Mouse (Mus musculus) activated CD4-positive, CD25-positive, alpha-beta regulatory T cell, adult 4 months (primary cell): ENCODE data around the gene Csad. TPM values are rescaled to one million over a fixed set of nuclear protein-coding genes. Genes with fewer than 3 reads are reported as not detected.
"Not testable (repeated sequence)": the region's sequence is repeated elsewhere in the genome, so short reads cannot be mapped to it uniquely, and the experiment has no call there.

ENCODE experiments used
- ATAC-seq: one replicate; pipeline ENCODE4 v1.8.0; 2017
- polyA plus RNA-seq, 2 experiments: library from polyadenylated mRNA; unstranded; fragments of 100-300 nt; shearing (Covaris generic); gene quantifications; one replicate each; pipeline ENCODE4 v1.2.1; 2017

The Csad gene
- polyA plus RNA-seq, 2 experiments from 2014 or later: 6.6 to 9.3 TPM

- ATAC-seq: no peak
Observed at GRCm38 (mm10) chr15:102235371-102236027, 31.0 kb upstream of the Csad start.

DNA sequence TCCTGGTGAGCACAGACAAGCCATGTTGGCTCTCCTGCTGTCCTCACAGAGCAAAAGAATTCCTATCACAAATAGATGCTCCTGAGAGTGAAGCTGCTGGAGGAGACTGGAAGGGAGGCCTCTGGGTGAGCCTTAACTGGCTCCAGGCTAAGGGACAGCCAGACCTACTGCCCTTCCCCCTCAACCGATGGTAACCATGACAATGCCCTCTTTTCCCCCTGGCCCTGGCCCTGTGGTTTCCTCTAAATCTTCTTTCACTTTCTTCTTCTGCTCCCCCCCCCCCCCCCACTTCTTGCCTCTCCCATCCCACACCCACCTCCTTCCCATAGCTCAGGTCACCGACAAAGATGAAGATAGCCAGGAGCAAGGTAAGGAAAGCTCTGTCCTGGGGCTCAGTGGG lies 29.4 kb upstream of the Csad start:
- no peak for ATAC-seq

GRCm38 (mm10) chr15:102232764-102233163 lies 28.2 kb upstream of the Csad start:
- ATAC-seq: no peak

GRCm38 (mm10) chr15:102231748-102232147 lies 27.2 kb upstream of the Csad start, which contains the start of gene Itgb7:
TSS of gene Itgb7 (minus strand) at chr15:102231944.
- peak; percentile 70 for ATAC-seq

GRCm38 (mm10) chr15:102230408-102231321 lies 26.1 kb upstream of the Csad start:
- ATAC-seq: peak; percentile 72

DNA sequence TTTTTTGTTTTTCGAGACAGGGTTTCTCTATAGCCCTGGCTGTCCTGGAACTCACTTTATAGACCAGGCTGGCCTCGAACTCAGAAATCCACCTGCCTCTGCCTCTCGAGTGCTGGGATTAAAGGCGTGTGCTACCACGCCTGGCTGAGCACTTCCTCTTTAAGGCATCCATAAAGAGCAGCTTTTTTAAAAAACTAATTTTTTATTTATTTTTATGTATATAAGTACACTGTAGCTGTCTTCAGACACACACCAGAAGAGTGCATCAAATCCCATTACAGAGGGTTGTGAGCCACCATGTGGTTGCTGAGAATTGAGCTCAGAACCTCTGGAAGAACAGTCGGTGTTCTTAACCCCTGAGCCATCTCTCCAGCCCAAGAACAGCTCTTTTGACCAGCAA lies 21.1 kb upstream of the Csad start:
- not testable (repeated sequence) for ATAC-seq

- ATAC-seq: peak; percentile 96
Observed at GRCm38 (mm10) chr15:102224992-102225617, 20.6 kb upstream of the Csad start.

GRCm38 (mm10) chr15:102224186-102224991 lies 19.9 kb upstream of the Csad start:
- ATAC-seq: peak; percentile 33

DNA sequence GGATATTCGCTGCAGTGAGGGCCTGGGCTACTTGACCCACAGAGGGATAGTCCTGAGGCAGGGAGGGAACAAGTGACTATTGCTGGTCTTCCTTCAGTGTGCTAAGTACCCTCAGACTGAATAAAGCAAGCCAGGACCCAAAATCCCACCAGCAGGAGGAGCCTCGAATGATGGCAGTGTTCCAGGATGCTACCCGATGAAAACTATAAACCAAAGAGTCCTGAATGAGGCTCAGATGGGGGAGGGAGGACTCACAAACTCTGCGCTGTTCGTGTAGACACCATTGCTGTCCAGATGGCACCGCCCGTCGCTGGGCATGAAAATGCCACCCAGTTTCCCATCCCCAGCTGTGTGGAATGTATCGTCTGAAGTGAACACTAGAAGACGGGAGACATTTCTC lies 17.9 kb upstream of the Csad start:
- ATAC-seq: no peak

DNA sequence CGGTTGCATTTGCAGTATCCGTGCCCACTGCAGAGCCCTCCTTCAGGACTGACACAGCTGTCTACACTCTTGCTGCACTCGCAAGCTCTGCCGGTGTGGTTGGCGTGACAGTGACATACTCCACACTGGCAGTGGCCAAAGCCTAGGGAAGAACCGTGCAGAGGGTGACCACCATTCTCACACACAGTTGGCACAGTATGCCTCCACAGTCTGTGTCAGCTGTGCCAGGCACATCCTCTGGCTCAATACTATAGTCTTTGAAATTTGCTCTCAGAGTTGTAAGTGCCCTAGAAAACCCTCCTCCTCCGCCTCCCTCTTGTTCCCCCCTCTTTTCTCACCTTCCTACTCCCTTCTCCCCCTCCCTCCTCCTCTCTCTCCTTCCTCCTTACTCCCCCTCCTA lies 12.8 kb upstream of the Csad start:
- ATAC-seq: no peak

DNA sequence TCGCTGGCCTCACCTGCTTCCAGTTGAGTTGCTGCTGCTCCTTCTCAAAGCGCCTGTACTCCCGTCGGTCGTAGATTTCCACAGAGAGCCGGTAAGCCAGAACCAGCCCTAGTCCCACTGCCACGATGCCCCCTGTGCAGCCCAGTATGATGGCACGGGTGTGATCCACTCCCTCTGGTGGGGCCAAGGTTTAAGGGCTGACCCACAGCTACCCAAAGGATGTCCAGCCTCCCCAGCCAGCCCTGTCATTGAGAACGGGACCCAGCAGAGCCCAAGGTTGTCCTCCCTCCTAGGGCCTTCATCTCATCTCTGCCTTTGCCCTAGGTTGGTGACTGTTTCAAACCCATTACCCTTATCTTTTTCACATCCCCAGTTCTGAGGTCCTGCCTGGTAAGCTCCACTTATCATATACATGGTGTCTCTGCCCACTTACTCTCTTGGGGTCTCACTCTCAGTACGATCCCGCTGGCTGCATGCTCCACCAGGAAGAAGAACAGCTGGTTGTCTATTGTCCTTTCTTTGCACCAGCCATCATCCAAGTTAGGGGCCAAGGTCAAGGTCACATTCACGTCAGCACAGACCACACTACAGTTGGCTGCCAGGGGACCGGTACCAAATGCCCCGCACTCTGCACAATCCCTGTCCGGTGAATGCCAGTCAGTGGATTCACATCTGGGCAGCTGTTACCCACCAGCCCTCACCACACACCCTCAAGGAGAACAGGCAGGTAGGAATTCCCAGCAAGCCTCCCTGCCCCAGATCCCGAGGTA lies 12.1 kb upstream of the Csad start:
- no peak for ATAC-seq

- no peak for ATAC-seq
Observed at GRCm38 (mm10) chr15:102215624-102216023, 11.1 kb upstream of the Csad start.

DNA sequence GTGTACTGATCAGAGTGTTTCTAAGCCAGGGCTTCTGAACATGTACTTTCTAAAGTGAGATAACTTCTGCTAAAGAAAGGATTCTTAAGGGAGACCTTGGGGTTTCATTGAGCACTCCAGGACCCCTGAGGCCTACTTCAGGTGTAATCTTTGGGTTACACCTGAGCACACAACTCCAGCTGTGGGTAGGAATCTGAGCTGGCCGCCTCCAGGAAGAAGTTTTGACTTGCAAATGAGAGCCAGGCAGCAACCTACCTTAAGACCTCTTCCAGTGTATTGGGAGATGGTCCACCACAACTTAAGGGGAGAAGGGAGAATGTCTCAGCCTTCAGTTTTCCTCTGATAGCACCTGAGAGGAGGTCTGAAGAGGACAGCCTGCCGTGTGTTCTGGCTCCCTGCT lies 9.6 kb upstream of the Csad start:
- no peak for ATAC-seq

- no peak for ATAC-seq
Observed at GRCm38 (mm10) chr15:102211895-102212294, 7.4 kb upstream of the Csad start.

DNA sequence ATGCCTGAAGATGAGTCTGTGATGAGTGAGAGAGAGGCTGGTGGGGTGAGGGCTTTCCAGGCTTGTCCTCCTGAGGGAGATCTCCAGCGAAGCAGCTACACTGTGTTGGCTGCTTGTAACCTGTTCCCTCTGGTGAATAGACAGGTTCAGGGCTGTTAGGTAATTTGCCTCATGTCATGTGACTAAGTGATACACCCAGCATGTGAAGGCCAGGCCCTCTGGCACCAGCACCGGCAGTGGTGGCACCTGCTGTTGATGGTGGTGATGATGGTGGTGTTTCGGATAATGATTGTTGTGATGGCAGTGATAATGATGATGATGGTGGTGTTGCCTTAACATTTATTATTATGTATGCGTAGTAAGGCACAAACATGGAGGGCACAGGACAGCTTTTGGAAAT lies 6.3 kb upstream of the Csad start:
- ATAC-seq: no peak

- ATAC-seq: no peak
Observed at GRCm38 (mm10) chr15:102209114-102209513, 4.6 kb upstream of the Csad start.

GRCm38 (mm10) chr15:102208092-102208561 lies 3.6 kb upstream of the Csad start:
- no peak for ATAC-seq

GRCm38 (mm10) chr15:102207351-102207750 lies 2.8 kb upstream of the Csad start:
- ATAC-seq: no peak

DNA sequence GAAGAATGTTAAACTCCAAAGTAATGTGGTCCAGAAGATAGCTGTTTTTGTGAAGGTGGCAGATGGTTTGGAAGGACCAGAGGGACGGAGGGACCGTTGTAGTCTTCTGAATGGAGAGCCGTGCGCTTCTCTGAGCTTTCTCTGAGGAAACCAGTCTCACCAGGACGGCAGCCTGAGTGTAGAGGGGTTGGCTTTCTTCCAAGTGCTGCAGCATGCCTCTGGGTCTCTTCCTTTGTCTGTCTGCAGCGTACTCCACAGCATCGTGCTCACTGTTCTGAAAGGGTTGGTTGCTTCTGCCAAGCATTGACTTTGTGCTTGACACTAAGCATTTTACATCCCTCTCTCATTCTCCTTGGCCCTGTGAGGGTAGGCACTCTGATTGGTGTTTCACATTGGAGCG lies 1.3 kb upstream of the Csad start:
- no peak for ATAC-seq

DNA sequence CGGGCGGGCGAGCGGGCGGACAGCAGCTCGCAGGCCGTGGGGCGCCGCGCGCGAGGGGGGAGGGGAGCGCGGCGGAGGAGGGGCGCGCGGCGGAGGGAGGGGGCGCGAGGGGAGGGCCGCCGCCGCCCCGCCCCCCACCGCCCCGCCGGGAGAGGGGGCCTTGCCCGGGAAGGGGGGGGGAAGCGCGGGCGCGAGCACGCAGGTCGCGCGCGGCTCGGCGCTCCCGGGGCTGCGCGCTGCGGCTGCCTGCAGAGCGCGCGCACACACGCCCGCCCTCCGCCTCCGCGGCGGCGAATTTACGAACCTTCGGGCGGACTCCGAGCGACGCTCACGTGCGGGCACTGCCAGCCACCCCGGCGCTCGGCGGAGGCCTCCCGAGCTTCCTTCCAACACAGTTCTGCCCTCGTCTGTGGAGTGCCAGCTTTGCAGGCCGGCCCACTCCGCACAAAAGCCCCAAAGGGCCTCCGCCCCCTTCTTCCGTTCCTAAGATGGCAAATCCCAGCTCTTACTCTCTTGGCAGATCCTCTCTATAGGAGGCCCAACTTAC lies 616 bp downstream of the Csad start:
- ATAC-seq: peak; percentile 27
